Mouse (Mus musculus) megakaryocyte, embryonic 14.5 days (primary cell): Measurements from ENCODE around the gene Cenpu.

Experiments used
- FLI1 ChIP-seq: IDR thresholded peaks from 2 replicates; pipeline ENCODE4 v1.6.1; 2012; ENCODE audit warnings: low read length, inconsistent platforms, mixed read lengths
- GATA1 ChIP-seq: IDR thresholded peaks from 3 replicates; pipeline ENCODE4 v1.6.1; 2012; ENCODE audit warnings: mixed read lengths, low read length, inconsistent platforms, borderline replicate concordance

- TF ChIP-seq GATA1 (no peak), FLI1 (no peak)
Measured at GRCm38 (mm10) chr8:46627881-46628280, 76.1 kb downstream of the Cenpu start.
